Mouse (Mus musculus): ENCODE results near the gene Grin2c. TPM values are rescaled to one million over a fixed set of nuclear protein-coding genes. Genes with fewer than 3 reads are reported as not detected.

The Grin2c gene
- polyA plus RNA-seq, 1 experiment from 2014 or later, result 0.33 TPM

DNA sequence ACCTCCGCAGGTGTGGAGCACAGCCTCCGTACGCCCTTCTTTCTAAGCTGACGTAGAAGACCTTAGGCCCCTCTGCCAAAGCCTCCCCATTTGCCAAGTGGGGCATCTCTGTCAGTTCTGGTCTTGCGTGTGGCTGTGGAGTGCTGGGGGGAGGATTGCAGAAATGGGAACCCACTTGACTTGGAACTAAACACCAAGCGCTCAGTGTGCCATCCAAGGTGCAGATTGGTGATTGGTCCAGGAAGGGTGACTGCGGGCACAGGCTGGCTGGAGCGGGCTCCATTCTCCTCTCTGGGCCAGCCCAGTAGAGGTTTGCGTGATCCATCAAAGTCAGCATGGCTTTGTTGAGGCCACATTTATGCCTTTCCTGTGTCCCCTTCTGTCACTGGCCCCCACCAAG lies 64.3 kb downstream of the Grin2c start:
- 0 out of 2 replicates have a peak, but pooled peaks cover 5% of the 10 kb centered on the region for H3K4me1 ChIP-seq (replicated peaks; ENCODE audit: control insufficient read depth, insufficient read depth, low read length)
- no peak overlapping the region for H3K27ac ChIP-seq
- DNase-seq (ENCODE audit: low spot score) (no peak), ATAC-seq (ENCODE audit: low FRiP score) (no peak)
- no peak overlapping the region for H3K9ac ChIP-seq
- no peak overlapping the region for H3K4me3 ChIP-seq (replicated peaks; ENCODE audit: low read length)
- peaks cover 59% of the 10 kb centered on the region for H3K36me3 ChIP-seq (replicated peaks; ENCODE audit: control insufficient read depth, insufficient read depth)
- 86% methylated on average over 9 of the region's 9 CpGs for WGBS
- H3K9me3 ChIP-seq (ENCODE audit: control insufficient read depth, low read length), result no peaks in the 10 kb centered on the region
- H3K27me3 ChIP-seq (ENCODE audit: control insufficient read depth, insufficient read depth, low read length), result no peaks in the 10 kb centered on the region
- H3K4me2 ChIP-seq (replicated peaks), result no peak overlapping the region

DNA sequence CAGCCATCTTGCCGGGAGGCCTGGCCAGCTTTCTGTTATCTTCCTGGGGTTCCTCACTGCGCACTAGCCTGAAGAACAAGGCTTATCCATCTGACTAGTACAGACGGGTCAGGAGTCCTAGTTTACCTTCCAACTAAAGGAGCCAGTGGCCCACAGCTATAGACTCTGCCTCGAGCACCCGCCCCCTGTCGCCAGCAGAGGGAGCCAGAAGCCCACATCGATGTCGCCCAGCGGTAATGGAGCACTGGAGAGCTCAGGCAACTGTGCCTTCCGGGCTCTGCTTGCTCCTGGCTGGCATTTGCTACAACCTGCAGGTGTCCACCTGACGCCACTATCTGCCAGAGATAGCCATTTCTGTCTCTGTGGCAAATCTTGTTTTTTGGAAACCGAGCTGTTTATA lies 64.7 kb downstream of the Grin2c start:
- no peaks in the 10 kb centered on the region for H3K9me3 ChIP-seq (ENCODE audit: control insufficient read depth, low read length)
- H3K9ac ChIP-seq, result no peak overlapping the region
- DNase-seq (ENCODE audit: low spot score), result peak; percentile 88
- H3K27ac ChIP-seq, result no peak overlapping the region
- no peak overlapping the region for H3K4me3 ChIP-seq (replicated peaks; ENCODE audit: low read length)
- H3K4me2 ChIP-seq (replicated peaks), result no peak overlapping the region
- 14% methylated on average over 12 of the region's 12 CpGs for WGBS
- H3K36me3 ChIP-seq (replicated peaks; ENCODE audit: control insufficient read depth, insufficient read depth), result peaks cover 59% of the 10 kb centered on the region
- H3K27me3 ChIP-seq (ENCODE audit: control insufficient read depth, insufficient read depth, low read length), result no peaks in the 10 kb centered on the region
- ATAC-seq (ENCODE audit: low FRiP score), result peak; percentile 71; the same call in 1 of the 2 replicates
- H3K4me1 ChIP-seq (replicated peaks; ENCODE audit: control insufficient read depth, insufficient read depth, low read length), result 0 out of 2 replicates have a peak, but pooled peaks cover 5% of the 10 kb centered on the region

- H3K4me1 ChIP-seq (replicated peaks; ENCODE audit: control insufficient read depth, insufficient read depth, low read length), result no peaks in the 10 kb centered on the region
- H3K4me2 ChIP-seq (replicated peaks), result no peak overlapping the region
- WGBS, result 92% methylated on average over 4 of the region's 4 CpGs
- peaks cover 51% of the 10 kb centered on the region for H3K36me3 ChIP-seq (replicated peaks; ENCODE audit: control insufficient read depth, insufficient read depth)
- H3K27ac ChIP-seq, result no peak overlapping the region
- no peak overlapping the region for H3K9ac ChIP-seq
- no peaks in the 10 kb centered on the region for H3K9me3 ChIP-seq (ENCODE audit: control insufficient read depth, low read length)
- DNase-seq (ENCODE audit: low spot score) (no peak), ATAC-seq (ENCODE audit: low FRiP score) (no peak)
- H3K4me3 ChIP-seq (replicated peaks; ENCODE audit: low read length), result no peak overlapping the region
- H3K27me3 ChIP-seq (ENCODE audit: control insufficient read depth, insufficient read depth, low read length), result no peaks in the 10 kb centered on the region
These were observed 66.5 kb downstream of the Grin2c start for GRCm38 (mm10) chr11:115200520-115200919.

Small RNA genes lying within 50 kb of the gene (microRNA-seq; reads per million reads assigned to microRNA genes)
- gene Gm25837, result not detected

Other genes with a start within 250 kb of the Grin2c start
- gene Cd300ld4, start 240.2 kb downstream of the Grin2c start, polyA plus RNA-seq (2014; fragmentation: Nextera tagmentation; extraction: Ambion mirVana), result not detected in 2 replicates
- gene Cd300ld5, start 229.5 kb downstream of the Grin2c start, polyA plus RNA-seq (2014; fragmentation: Nextera tagmentation; extraction: Ambion mirVana), result not detected in 2 replicates
- gene Cd300ld3, start 218.8 kb downstream of the Grin2c start, polyA plus RNA-seq (2014; fragmentation: Nextera tagmentation; extraction: Ambion mirVana), result not detected in 2 replicates
- 0.16 TPM in 1 of 2 replicates, not detected in the other for gene Cd300e, start 205.1 kb downstream of the Grin2c start, polyA plus RNA-seq (2014; fragmentation: Nextera tagmentation; extraction: Ambion mirVana)
- gene Rab37, start 175.8 kb downstream of the Grin2c start, polyA plus RNA-seq (2014; fragmentation: Nextera tagmentation; extraction: Ambion mirVana), result 0.59 and 0.66 TPM in 2 replicates
- gene Cd300lf, start 133.3 kb downstream of the Grin2c start, polyA plus RNA-seq (2014; fragmentation: Nextera tagmentation; extraction: Ambion mirVana), result not detected in 2 replicates
- 60.5 and 65.9 TPM in 2 replicates for gene Slc9a3r1, start 103.9 kb downstream of the Grin2c start, polyA plus RNA-seq (2014; fragmentation: Nextera tagmentation; extraction: Ambion mirVana)
- 10.7 and 11.7 TPM in 2 replicates for gene Tmem104, start 79.8 kb downstream of the Grin2c start, polyA plus RNA-seq (2014; fragmentation: Nextera tagmentation; extraction: Ambion mirVana)
- 18.2 and 20.0 TPM in 2 replicates for gene Nat9, start 79.4 kb downstream of the Grin2c start, polyA plus RNA-seq (2014; fragmentation: Nextera tagmentation; extraction: Ambion mirVana)
- 15.2 TPM in 2 replicates for gene Fdxr, start 9.8 kb upstream of the Grin2c start, polyA plus RNA-seq (2014; fragmentation: Nextera tagmentation; extraction: Ambion mirVana)
- 1.4 and 1.5 TPM in 2 replicates for gene Fads6, start 30.4 kb upstream of the Grin2c start, polyA plus RNA-seq (2014; fragmentation: Nextera tagmentation; extraction: Ambion mirVana)
- gene Otop2, start 39.9 kb upstream of the Grin2c start, polyA plus RNA-seq (2014; fragmentation: Nextera tagmentation; extraction: Ambion mirVana), result 0.08 and 0.14 TPM in 2 replicates
- 0.15 TPM in 1 of 2 replicates, not detected in the other for gene Ush1g, start 54.8 kb upstream of the Grin2c start, polyA plus RNA-seq (2014; fragmentation: Nextera tagmentation; extraction: Ambion mirVana)
- 1.8 and 1.9 TPM in 2 replicates for gene Otop3, start 67.5 kb upstream of the Grin2c start, polyA plus RNA-seq (2014; fragmentation: Nextera tagmentation; extraction: Ambion mirVana)
- gene Hid1, start 100.5 kb upstream of the Grin2c start, polyA plus RNA-seq (2014; fragmentation: Nextera tagmentation; extraction: Ambion mirVana), result 44.5 and 50.2 TPM in 2 replicates
- 25.7 and 28.5 TPM in 2 replicates for gene Cdr2l, start 114.7 kb upstream of the Grin2c start, polyA plus RNA-seq (2014; fragmentation: Nextera tagmentation; extraction: Ambion mirVana)
- 196 and 222 TPM in 2 replicates for gene Mrpl58, start 136.5 kb upstream of the Grin2c start, polyA plus RNA-seq (2014; fragmentation: Nextera tagmentation; extraction: Ambion mirVana)
- 897 and 1,000 TPM in 2 replicates for gene Atp5h, start 152.7 kb upstream of the Grin2c start, polyA plus RNA-seq (2014; fragmentation: Nextera tagmentation; extraction: Ambion mirVana)
- gene Kctd2, start 152.9 kb upstream of the Grin2c start, polyA plus RNA-seq (2014; fragmentation: Nextera tagmentation; extraction: Ambion mirVana), result 31.3 and 32.3 TPM in 2 replicates
- gene Trim80, start 173.3 kb upstream of the Grin2c start, polyA plus RNA-seq (2014; fragmentation: Nextera tagmentation; extraction: Ambion mirVana), result not detected in 2 replicates
- gene Slc16a5, start 195.2 kb upstream of the Grin2c start, polyA plus RNA-seq (2014; fragmentation: Nextera tagmentation; extraction: Ambion mirVana), result 0.18 TPM in 1 of 2 replicates, not detected in the other
- gene Armc7, start 208.4 kb upstream of the Grin2c start, polyA plus RNA-seq (2014; fragmentation: Nextera tagmentation; extraction: Ambion mirVana), result 14.2 and 14.8 TPM in 2 replicates
- 85.3 and 98.0 TPM in 2 replicates for gene Nt5c, start 224.6 kb upstream of the Grin2c start, polyA plus RNA-seq (2014; fragmentation: Nextera tagmentation; extraction: Ambion mirVana)
- gene Jpt1, start 247.1 kb upstream of the Grin2c start, polyA plus RNA-seq (2014; fragmentation: Nextera tagmentation; extraction: Ambion mirVana), result 1,350 and 1,384 TPM in 2 replicates